Mouse (Mus musculus): ENCODE results near the gene Scgb1b29. TPM values are rescaled to one million over a fixed set of nuclear protein-coding genes. Genes with fewer than 3 reads are reported as not detected.
"Not testable (repeated sequence)": the region's sequence is repeated elsewhere in the genome, so short reads cannot be mapped to it uniquely, and the experiment has no call there.

Gene Scgb1b29
- polyA plus RNA-seq (2016; fragmentation: Nextera tagmentation; extraction: Ambion mirVana): not detected in 2 replicates

DNA sequence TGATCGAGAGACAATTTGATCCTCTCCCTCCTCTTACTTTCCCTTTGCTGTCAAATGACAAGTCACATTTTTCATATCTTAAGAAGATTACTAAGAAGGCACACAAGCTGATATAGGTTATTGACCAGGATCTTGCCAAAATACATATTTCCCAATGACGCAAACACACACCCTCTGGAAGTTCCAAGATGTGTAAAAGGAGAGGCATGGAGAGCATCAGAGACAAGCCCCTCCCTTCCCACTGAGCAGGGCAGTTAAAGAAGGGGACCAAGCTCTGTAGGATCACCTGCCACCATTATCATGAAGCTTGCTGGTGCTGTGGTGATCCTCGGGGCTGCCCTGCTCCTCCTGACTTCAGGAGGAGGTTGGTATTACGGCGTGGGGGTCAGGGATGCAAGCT is at the start of gene Scgb1b29:
Gene Scgb1b29 (plus strand): TSS at position 301 of the 400 bp plus-strand sequence.
- H3K36me3 ChIP-seq; H3K27ac ChIP-seq; H3K4me2 ChIP-seq (replicated peaks); H3K9me3 ChIP-seq; ATAC-seq (ENCODE audit: low FRiP score, low read depth); H3K4me3 ChIP-seq; H3K27me3 ChIP-seq (replicated peaks); H3K4me1 ChIP-seq; H3K9ac ChIP-seq: not testable (repeated sequence)
- WGBS: 92% methylated on average over 5 of the region's 5 CpGs

DNA sequence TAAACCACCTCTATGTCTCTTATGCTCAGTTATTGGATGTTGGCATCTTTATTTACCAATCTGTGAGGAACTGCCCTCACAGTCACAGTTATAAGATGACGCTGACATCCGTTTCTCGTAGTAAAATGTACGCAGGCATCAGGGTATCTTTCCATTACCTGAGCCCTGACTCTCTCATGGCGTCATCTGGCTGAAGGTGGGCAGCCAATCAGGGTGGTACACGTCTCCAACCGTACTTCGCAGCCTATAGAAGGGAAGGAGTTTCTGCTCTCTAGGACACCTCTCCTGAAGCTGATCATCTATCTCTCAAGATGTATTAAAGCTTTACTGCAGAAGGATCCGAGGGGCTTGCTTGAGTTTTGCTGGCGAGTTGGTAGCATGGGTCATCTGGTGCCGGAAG is 12.7 kb upstream of the Scgb1b29 start:
- not testable (repeated sequence) for H3K9me3 ChIP-seq; H3K27ac ChIP-seq; H3K36me3 ChIP-seq; H3K4me1 ChIP-seq; ATAC-seq (ENCODE audit: low FRiP score, low read depth); H3K4me3 ChIP-seq; H3K4me2 ChIP-seq (replicated peaks); H3K27me3 ChIP-seq (replicated peaks); H3K9ac ChIP-seq
- 90% methylated on average over 11 of the region's 11 CpGs for WGBS

Other genes starting within 250 kb of the Scgb1b29 start
- not detected in 2 replicates for gene Scgb2b11, start 230.4 kb upstream of the Scgb1b29 start, polyA plus RNA-seq (2016; fragmentation: Nextera tagmentation; extraction: Ambion mirVana)
- gene Scgb1b11, start 218.7 kb upstream of the Scgb1b29 start, polyA plus RNA-seq (2016; fragmentation: Nextera tagmentation; extraction: Ambion mirVana): not detected in 2 replicates
- gene Scgb2b12, start 114.3 kb upstream of the Scgb1b29 start, polyA plus RNA-seq (2016; fragmentation: Nextera tagmentation; extraction: Ambion mirVana): not detected in 2 replicates
- not detected in 2 replicates for gene Scgb1b12, start 107.4 kb upstream of the Scgb1b29 start, polyA plus RNA-seq (2016; fragmentation: Nextera tagmentation; extraction: Ambion mirVana)